Mouse (Mus musculus): ENCODE results near the gene Clmn.

DNA sequence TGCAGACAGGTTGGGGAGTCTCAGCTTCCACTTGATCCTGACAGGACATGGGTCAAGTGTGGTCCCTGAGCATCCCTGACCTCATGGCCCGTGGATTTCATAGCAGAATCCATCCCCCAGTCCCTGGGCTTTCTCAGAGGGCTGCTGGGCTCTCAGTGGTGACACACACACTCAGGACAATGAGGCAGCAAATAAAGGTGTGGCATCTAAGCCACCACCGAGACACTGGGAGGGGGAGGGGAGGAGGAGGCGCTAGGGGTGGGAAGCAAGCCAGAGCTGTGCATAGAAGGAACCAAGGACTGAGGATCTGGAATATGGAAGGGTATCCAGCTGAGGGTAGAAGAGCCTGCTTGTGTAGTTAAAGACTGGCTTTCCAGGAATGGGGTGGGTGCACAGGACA lies 11.2 kb upstream of the Clmn start:
- TF ChIP-seq EP300 (IDR thresholded peaks at IDR 0.05; ENCODE audit: insufficient read depth, low read depth, low read length) (no peak), POLR2A (IDR thresholded peaks at IDR 0.05; ENCODE audit: insufficient read depth, low read depth, low read length) (no peak), CTCF (IDR thresholded peaks at IDR 0.05) (no peak)

All from heart, adult 2 months (tissue).